Mouse (Mus musculus): Measurements from ENCODE around the gene Lbx2. TPM values are rescaled to one million over a fixed set of nuclear protein-coding genes. Genes with fewer than 3 reads are reported as not detected.

Gene Lbx2
- polyA plus RNA-seq, 1 experiment = 0.07 TPM

DNA sequence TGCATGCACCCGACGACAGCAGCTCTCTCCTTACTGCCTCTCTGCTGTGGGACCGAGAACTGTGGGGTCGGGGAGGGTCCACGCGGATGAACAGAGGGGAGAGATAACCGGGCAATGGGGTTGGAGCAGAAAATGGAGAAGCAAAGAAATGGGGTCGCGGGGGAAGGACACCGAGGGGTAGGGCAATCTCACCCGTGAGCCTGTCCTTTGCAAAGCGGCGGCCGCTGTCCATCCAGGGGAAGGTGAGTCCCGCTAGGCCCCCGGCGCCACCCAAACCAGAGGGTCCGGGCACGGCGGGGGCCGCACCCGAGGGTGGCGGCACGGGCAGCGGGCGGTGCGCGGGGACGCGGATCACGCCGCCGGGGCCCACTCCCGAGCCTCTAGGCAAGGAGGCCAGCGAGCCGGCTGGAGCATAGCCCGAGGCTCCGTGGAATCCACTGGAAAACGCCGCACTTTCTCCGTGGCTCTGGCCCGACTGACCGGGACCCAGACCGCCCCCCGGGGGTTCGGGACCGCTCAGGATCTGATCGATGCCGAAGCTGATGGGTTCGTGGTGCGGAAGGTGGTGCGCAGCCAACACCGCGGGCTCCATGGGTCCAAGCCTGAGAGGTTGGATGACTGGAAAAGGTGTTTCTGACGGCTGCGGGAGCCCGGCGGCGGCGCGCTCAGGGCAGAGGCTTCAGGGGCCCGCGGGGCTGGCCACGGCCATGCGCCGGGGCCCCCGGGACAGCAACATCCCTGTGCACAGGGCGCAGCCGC lies 16.5 kb upstream of the Lbx2 start:
- H3K79me2 ChIP-seq (ENCODE audit: control insufficient read depth, insufficient read depth) = no peaks in the 10 kb centered on the region
- H3K27me3 ChIP-seq (ENCODE audit: control insufficient read depth, insufficient read depth, insufficient read length) = peaks cover 63% of the 10 kb centered on the region
- no peak overlapping the region for H3K4me2 ChIP-seq (ENCODE audit: low read depth)
- TF ChIP-seq MYOD1 (IDR thresholded peaks at IDR 0.05; ENCODE audit: control insufficient read depth in 1 of 3, insufficient read length in 2 of 3, low read depth in 2 of 3) = no peak
- no peak for TF ChIP-seq MAX (IDR thresholded peaks at IDR 0.05; ENCODE audit: low read depth)
- no peak for TF ChIP-seq CEBPB (IDR thresholded peaks at IDR 0.05; ENCODE audit: insufficient read depth, poor library complexity, severe bottlenecking)
- no peak for TF ChIP-seq MYOG (IDR thresholded peaks at IDR 0.05; ENCODE audit: control insufficient read depth in 1 of 3, insufficient read depth in 1 of 3, insufficient read length in 2 of 3, low read depth in 2 of 3)
- no peak for TF ChIP-seq POLR2A (IDR thresholded peaks at IDR 0.05; ENCODE audit: insufficient read length, low read depth)
- no peak for TF ChIP-seq USF1 (IDR thresholded peaks at IDR 0.05; ENCODE audit: low read depth)
- no peak overlapping the region for H3K4me3 ChIP-seq
- H3ac ChIP-seq (ENCODE audit: control insufficient read depth, insufficient read length) = no peak overlapping the region
- no peaks in the 10 kb centered on the region for H3K36me3 ChIP-seq (ENCODE audit: control insufficient read depth, insufficient read depth)

DNA sequence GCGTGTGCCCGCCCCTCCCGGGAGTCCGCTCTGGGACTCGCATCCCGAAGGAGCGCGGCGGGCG lies 16.1 kb upstream of the Lbx2 start, which contains the start of gene Tlx2:
Tlx2 (minus strand) TSS at position 47 of the 64 bp plus-strand sequence.
- Histone ChIP-seq H3K36me3 (ENCODE audit: control insufficient read depth, insufficient read depth) (no peaks in the 10 kb centered on the region), H3K4me2 (ENCODE audit: low read depth) (no peak within 1 kb of the TSS), H3ac (ENCODE audit: control insufficient read depth, insufficient read length) (no peak within 1 kb of the TSS), H3K4me3 (no peak within 1 kb of the TSS), H3K79me2 (ENCODE audit: control insufficient read depth, insufficient read depth) (no peaks in the 10 kb centered on the region), H3K27me3 (ENCODE audit: control insufficient read depth, insufficient read depth, insufficient read length) (peaks cover 60% of the 10 kb centered on the region)
- TF ChIP-seq REST (IDR thresholded peaks at IDR 0.05; ENCODE audit: insufficient read depth, insufficient read length) (no peak), TCF12 (IDR thresholded peaks at IDR 0.05; ENCODE audit: insufficient read depth, poor library complexity, severe bottlenecking) (no peak), E2F4 (IDR thresholded peaks at IDR 0.05; ENCODE audit: insufficient read depth) (no peak), POLR2A (IDR thresholded peaks at IDR 0.05; ENCODE audit: insufficient read length, low read depth) (no peak), POLR2AphosphoS2 (IDR thresholded peaks at IDR 0.05; ENCODE audit: insufficient read length, low read depth) (no peak), MAX (IDR thresholded peaks at IDR 0.05; ENCODE audit: low read depth) (no peak), SRF (IDR thresholded peaks at IDR 0.05; ENCODE audit: control insufficient read depth, insufficient read length, low read depth) (no peak), TCF3 (IDR thresholded peaks at IDR 0.05; ENCODE audit: insufficient read length, low read depth) (no peak), USF1 (IDR thresholded peaks at IDR 0.05; ENCODE audit: low read depth) (no peak), MYOG (IDR thresholded peaks at IDR 0.05; ENCODE audit: control insufficient read depth in 1 of 3, insufficient read depth in 1 of 3, insufficient read length in 2 of 3, low read depth in 2 of 3) (no peak), CEBPB (IDR thresholded peaks at IDR 0.05; ENCODE audit: insufficient read depth, poor library complexity, severe bottlenecking) (no peak)

- H3ac ChIP-seq (ENCODE audit: control insufficient read depth, insufficient read length) = no peak overlapping the region
- no peak overlapping the region for H3K4me2 ChIP-seq (ENCODE audit: low read depth)
- TF ChIP-seq POLR2AphosphoS2 (IDR thresholded peaks at IDR 0.05; ENCODE audit: insufficient read length, low read depth) = no peak
- no peak for TF ChIP-seq TCF3 (IDR thresholded peaks at IDR 0.05; ENCODE audit: insufficient read length, low read depth)
- TF ChIP-seq USF1 (IDR thresholded peaks at IDR 0.05; ENCODE audit: low read depth) = no peak
- TF ChIP-seq E2F4 (IDR thresholded peaks at IDR 0.05; ENCODE audit: insufficient read depth) = no peak
- H3K36me3 ChIP-seq (ENCODE audit: control insufficient read depth, insufficient read depth) = no peaks in the 10 kb centered on the region
- peaks cover 57% of the 10 kb centered on the region for H3K27me3 ChIP-seq (ENCODE audit: control insufficient read depth, insufficient read depth, insufficient read length)
- no peak overlapping the region for H3K4me3 ChIP-seq
- H3K79me2 ChIP-seq (ENCODE audit: control insufficient read depth, insufficient read depth) = no peaks in the 10 kb centered on the region
Measured at GRCm38 (mm10) chr6:83070311-83071219, 15.6 kb upstream of the Lbx2 start.

GRCm38 (mm10) chr6:83071220-83071619 lies 14.9 kb upstream of the Lbx2 start:
- Histone ChIP-seq H3ac (ENCODE audit: control insufficient read depth, insufficient read length) (no peak overlapping the region), H3K79me2 (ENCODE audit: control insufficient read depth, insufficient read depth) (no peaks in the 10 kb centered on the region), H3K27me3 (ENCODE audit: control insufficient read depth, insufficient read depth, insufficient read length) (peaks cover 61% of the 10 kb centered on the region), H3K4me3 (no peak overlapping the region), H3K4me2 (ENCODE audit: low read depth) (no peak overlapping the region), H3K36me3 (ENCODE audit: control insufficient read depth, insufficient read depth) (no peaks in the 10 kb centered on the region)
- TF ChIP-seq TCF3 (IDR thresholded peaks at IDR 0.05; ENCODE audit: insufficient read length, low read depth) (no peak), SRF (IDR thresholded peaks at IDR 0.05; ENCODE audit: control insufficient read depth, insufficient read length, low read depth) (no peak), MYOD1 (IDR thresholded peaks at IDR 0.05; ENCODE audit: control insufficient read depth in 1 of 3, insufficient read length in 2 of 3, low read depth in 2 of 3) (no peak), USF1 (IDR thresholded peaks at IDR 0.05; ENCODE audit: low read depth) (no peak), CEBPB (IDR thresholded peaks at IDR 0.05; ENCODE audit: insufficient read depth, poor library complexity, severe bottlenecking) (no peak), POLR2AphosphoS2 (IDR thresholded peaks at IDR 0.05; ENCODE audit: insufficient read length, low read depth) (no peak), POLR2A (IDR thresholded peaks at IDR 0.05; ENCODE audit: insufficient read length, low read depth) (no peak), E2F4 (IDR thresholded peaks at IDR 0.05; ENCODE audit: insufficient read depth) (no peak), MAX (IDR thresholded peaks at IDR 0.05; ENCODE audit: low read depth) (no peak), REST (IDR thresholded peaks at IDR 0.05; ENCODE audit: insufficient read depth, insufficient read length) (no peak), TCF12 (IDR thresholded peaks at IDR 0.05; ENCODE audit: insufficient read depth, poor library complexity, severe bottlenecking) (no peak), MYOG (IDR thresholded peaks at IDR 0.05; ENCODE audit: control insufficient read depth in 1 of 3, insufficient read depth in 1 of 3, insufficient read length in 2 of 3, low read depth in 2 of 3) (no peak)

DNA sequence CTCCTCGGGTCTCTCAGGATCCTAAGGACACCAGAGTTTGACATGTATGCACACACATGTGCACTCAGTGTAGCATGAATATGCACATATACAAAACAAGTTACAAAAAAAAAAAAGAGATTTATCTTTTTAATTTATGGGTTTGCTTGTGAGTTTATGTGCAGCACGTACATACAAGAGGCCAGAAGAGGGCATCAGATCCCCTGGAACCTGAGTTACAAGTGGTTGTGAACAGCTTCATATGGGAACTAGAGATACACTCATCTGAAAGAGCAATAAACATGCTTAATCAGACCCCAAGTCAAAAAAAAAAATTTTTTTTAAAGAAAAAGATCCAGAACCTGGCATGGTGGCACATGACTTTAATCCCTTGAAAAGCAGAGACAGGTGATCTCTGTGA lies 11.2 kb upstream of the Lbx2 start:
- Histone ChIP-seq H3K4me3 (no peak overlapping the region), H3K79me2 (ENCODE audit: control insufficient read depth, insufficient read depth) (no peaks in the 10 kb centered on the region), H3ac (ENCODE audit: control insufficient read depth, insufficient read length) (no peak overlapping the region), H3K4me2 (ENCODE audit: low read depth) (no peak overlapping the region), H3K36me3 (ENCODE audit: control insufficient read depth, insufficient read depth) (no peaks in the 10 kb centered on the region), H3K27me3 (ENCODE audit: control insufficient read depth, insufficient read depth, insufficient read length) (peaks cover 34% of the 10 kb centered on the region)
- TF ChIP-seq TCF3 (IDR thresholded peaks at IDR 0.05; ENCODE audit: insufficient read length, low read depth) (no peak), POLR2A (IDR thresholded peaks at IDR 0.05; ENCODE audit: insufficient read length, low read depth) (no peak), MAX (IDR thresholded peaks at IDR 0.05; ENCODE audit: low read depth) (no peak), E2F4 (IDR thresholded peaks at IDR 0.05; ENCODE audit: insufficient read depth) (no peak), TCF12 (IDR thresholded peaks at IDR 0.05; ENCODE audit: insufficient read depth, poor library complexity, severe bottlenecking) (no peak), MYOD1 (IDR thresholded peaks at IDR 0.05; ENCODE audit: control insufficient read depth in 1 of 3, insufficient read length in 2 of 3, low read depth in 2 of 3) (no peak), CEBPB (IDR thresholded peaks at IDR 0.05; ENCODE audit: insufficient read depth, poor library complexity, severe bottlenecking) (no peak), SRF (IDR thresholded peaks at IDR 0.05; ENCODE audit: control insufficient read depth, insufficient read length, low read depth) (no peak), USF1 (IDR thresholded peaks at IDR 0.05; ENCODE audit: low read depth) (no peak), REST (IDR thresholded peaks at IDR 0.05; ENCODE audit: insufficient read depth, insufficient read length) (no peak), MYOG (IDR thresholded peaks at IDR 0.05; ENCODE audit: control insufficient read depth in 1 of 3, insufficient read depth in 1 of 3, insufficient read length in 2 of 3, low read depth in 2 of 3) (no peak), POLR2AphosphoS2 (IDR thresholded peaks at IDR 0.05; ENCODE audit: insufficient read length, low read depth) (no peak)
